Mouse (Mus musculus) midbrain, embryonic 10.5 days (tissue): ENCODE measurements around the gene P2rx3. TPM values are rescaled to one million over a fixed set of nuclear protein-coding genes. Genes with fewer than 3 reads are reported as not detected.

Source experiments
- DNase-seq: peaks from one replicate; pipeline ENCODE4 v3.0.0-alpha.2; 2017; ENCODE audit warnings: low spot score
- H3K27ac ChIP-seq: fragments of 300-500 bp; sonication (generic); replicated peaks from 2 replicates; pipeline ENCODE4 v1.5.1; 2016; ENCODE audit warnings: mild to moderate bottlenecking
- H3K27me3 ChIP-seq: fragments of 300-500 bp; sonication (generic); 2 replicates; pipeline ENCODE4 v1.6.1; 2016; ENCODE audit warnings: low read depth, mild to moderate bottlenecking; ENCODE audit not compliant: poor library complexity, severe bottlenecking
- H3K36me3 ChIP-seq: fragments of 300-500 bp; sonication (generic); 2 replicates; pipeline ENCODE4 v1.6.1; 2016; ENCODE audit warnings: mild to moderate bottlenecking, moderate library complexity
- H3K4me1 ChIP-seq: fragments of 300-500 bp; sonication (generic); 2 replicates; pipeline ENCODE4 v1.6.1; 2016
- H3K4me3 ChIP-seq: fragments of 300-500 bp; sonication (generic); 2 replicates; pipeline ENCODE4 v1.5.1; 2016; ENCODE audit warnings: mild to moderate bottlenecking, moderate library complexity
- H3K9me3 ChIP-seq: fragments of 300-500 bp; sonication (generic); replicated peaks from 2 replicates; pipeline ENCODE4 v1.6.1; 2016; ENCODE audit warnings: mild to moderate bottlenecking
- WGBS: fragments of 180-500 bp; shearing (Covaris S2); methylation state at CpG from one replicate; pipeline ENCODE4 v1.1.7; 2016; 5-methylcytosine and 5-hydroxymethylcytosine counted together
- polyA plus RNA-seq: library from polyadenylated mRNA; unstranded; fragments of >200 nt; fragmentation: Nextera tagmentation; extraction: Ambion mirVana; gene quantifications from 2 replicates; pipeline ENCODE4 v1.2.1, GENCODE M21; 2016

The P2rx3 gene
- 4.7 and 6.2 TPM in 2 replicates for polyA plus RNA-seq

GRCm38 (mm10) chr2:85037047-85038026 lies at the start of gene P2rx3, which contains the start of gene Ssrp1:
P2rx3 (minus strand) TSS chr2:85037462.
Ssrp1 (plus strand) TSS chr2:85037234.
- peaks cover 38% of the 10 kb centered on the region for H3K36me3 ChIP-seq
- peak within 1 kb of the TSS; percentile 78 for H3K4me3 ChIP-seq
- H3K27ac ChIP-seq = peak within 1 kb of the TSS; percentile 95
- H3K9me3 ChIP-seq = no peaks in the 10 kb centered on the region
- peak; percentile 94 for DNase-seq
- peaks cover 26% of the 10 kb centered on the region for H3K4me1 ChIP-seq
- 1% methylated on average over 66 of the region's 66 CpGs for WGBS
- no peaks in the 10 kb centered on the region for H3K27me3 ChIP-seq

DNA sequence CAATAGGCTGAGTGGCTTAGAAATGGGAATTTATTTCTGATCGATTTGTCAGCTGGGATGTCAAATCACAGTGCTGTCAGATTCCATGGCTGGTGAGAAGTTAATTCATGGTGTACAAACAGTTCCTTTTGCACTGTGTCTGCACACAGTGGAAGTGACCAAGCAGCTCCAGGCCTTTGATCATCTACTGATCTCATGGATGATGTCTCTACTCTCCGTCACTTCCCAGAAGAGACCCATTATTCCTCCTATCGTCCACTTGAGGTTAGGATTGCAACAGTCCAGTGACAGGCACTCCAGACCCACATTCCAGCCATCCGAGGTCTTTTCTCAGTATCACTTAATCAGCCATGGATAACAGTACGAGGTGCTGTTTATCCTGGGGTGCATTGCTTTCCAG lies 36.5 kb upstream of the P2rx3 start:
- WGBS = 89% methylated on average over 5 of the region's 5 CpGs
- no peaks in the 10 kb centered on the region for H3K9me3 ChIP-seq

DNA sequence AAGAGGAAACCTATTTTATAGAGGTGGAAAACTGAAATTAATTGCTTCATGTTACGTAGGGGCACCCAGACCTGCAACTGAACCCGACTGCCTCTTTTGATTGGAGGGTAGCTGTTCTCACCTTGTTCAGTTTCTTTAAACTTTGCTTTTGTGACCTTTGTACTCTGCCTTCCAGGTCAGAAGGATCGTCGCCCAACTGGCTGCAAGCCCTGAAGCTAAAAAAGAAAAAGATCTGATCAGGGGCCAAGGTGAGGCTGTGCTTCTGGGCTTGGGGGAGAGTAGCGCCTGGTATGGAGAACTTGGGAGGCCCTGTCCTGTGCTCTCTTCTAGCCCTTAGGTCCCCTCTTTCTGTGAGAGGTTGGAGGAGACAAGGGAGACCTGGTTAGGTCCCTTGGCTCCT lies 34.7 kb upstream of the P2rx3 start:
- no peak for DNase-seq
- H3K36me3 ChIP-seq = peaks cover 51% of the 10 kb centered on the region
- 89% methylated on average over 5 of the region's 5 CpGs for WGBS
- H3K27ac ChIP-seq = no peak overlapping the region
- H3K9me3 ChIP-seq = no peaks in the 10 kb centered on the region
- H3K27me3 ChIP-seq = no peaks in the 10 kb centered on the region
- no peak overlapping the region for H3K4me3 ChIP-seq
- H3K4me1 ChIP-seq = no peaks in the 10 kb centered on the region

More for the DNA sequence above, 36.5 kb upstream of the P2rx3 start:
- no peak for DNase-seq
- Histone ChIP-seq H3K27ac (no peak overlapping the region), H3K4me1 (no peaks in the 10 kb centered on the region), H3K36me3 (peaks cover 51% of the 10 kb centered on the region), H3K4me3 (no peak overlapping the region), H3K27me3 (no peaks in the 10 kb centered on the region)

DNA sequence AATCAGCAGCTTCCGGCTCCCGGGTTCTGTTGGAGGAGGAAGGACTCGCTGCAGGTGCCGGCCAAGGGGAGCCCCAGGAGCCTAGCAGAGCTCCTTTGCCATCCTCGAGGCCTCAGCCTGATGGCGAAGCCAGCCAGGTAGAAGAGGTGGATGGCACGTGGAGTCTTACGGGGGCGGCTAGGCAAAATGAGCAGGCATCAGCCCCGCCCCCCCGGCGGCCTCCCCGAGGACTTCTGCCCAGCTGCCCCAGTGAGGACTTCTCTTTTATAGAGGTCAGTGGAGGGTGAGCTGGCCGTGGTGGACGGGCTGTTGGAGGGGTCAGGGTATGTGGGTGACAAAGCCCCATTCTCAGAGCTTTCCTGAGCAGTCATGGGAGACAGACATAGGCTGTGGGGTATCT lies 32.8 kb upstream of the P2rx3 start:
- H3K27ac ChIP-seq = no peak overlapping the region
- 76% methylated on average over 15 of the region's 15 CpGs for WGBS
- H3K27me3 ChIP-seq = no peaks in the 10 kb centered on the region
- H3K9me3 ChIP-seq = no peaks in the 10 kb centered on the region
- H3K36me3 ChIP-seq = peaks cover 64% of the 10 kb centered on the region
- H3K4me1 ChIP-seq = no peaks in the 10 kb centered on the region
- no peak overlapping the region for H3K4me3 ChIP-seq
- DNase-seq = no peak

- 93% methylated on average over 2 of the region's 2 CpGs for WGBS
- H3K4me1 ChIP-seq = no peaks in the 10 kb centered on the region
- H3K36me3 ChIP-seq = peaks cover 66% of the 10 kb centered on the region
- no peaks in the 10 kb centered on the region for H3K27me3 ChIP-seq
- no peak for DNase-seq
- no peaks in the 10 kb centered on the region for H3K9me3 ChIP-seq
- H3K27ac ChIP-seq = no peak overlapping the region
- H3K4me3 ChIP-seq = no peak overlapping the region
These were observed 31.4 kb upstream of the P2rx3 start for GRCm38 (mm10) chr2:85068626-85069025.

DNA sequence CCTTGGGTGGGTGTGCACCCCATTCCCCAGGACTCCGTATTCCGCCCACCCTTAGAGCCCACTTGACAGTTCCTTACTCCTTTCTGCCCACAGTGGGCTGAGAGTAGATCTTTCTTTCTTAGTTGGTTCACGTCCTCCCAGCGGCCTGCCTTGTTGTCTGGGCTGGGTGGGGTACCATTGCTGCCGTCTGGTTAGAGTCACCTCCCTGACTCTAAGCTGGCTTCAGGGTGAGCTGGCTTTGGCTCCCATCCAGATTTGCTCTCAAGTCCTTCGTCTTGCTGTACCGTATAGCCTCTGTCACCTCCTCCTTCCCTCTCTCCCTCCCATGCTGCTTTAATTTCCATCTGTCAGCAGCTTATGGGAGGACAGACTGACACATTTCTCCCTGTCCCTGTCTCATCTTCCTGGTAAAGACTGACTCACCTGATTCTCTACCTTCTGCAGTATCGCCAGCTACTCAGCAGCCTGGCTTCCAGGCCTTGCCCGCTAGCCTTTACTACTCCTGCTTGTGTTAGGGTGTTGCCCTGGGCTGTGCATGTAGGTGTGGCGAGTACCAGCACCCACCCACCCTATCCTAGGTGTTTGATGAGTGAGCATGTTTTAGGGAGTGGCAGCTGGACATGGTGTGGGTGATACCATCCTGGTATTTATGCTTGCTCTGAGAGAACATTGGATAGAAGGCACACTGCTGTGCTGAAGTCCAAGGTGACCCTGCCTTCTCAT lies 30.8 kb upstream of the P2rx3 start:
- H3K27ac ChIP-seq = no peak overlapping the region
- no peak for DNase-seq
- no peaks in the 10 kb centered on the region for H3K4me1 ChIP-seq
- H3K4me3 ChIP-seq = no peak overlapping the region
- 88% methylated on average over 10 of the region's 10 CpGs for WGBS
- H3K36me3 ChIP-seq = peaks cover 66% of the 10 kb centered on the region
- H3K9me3 ChIP-seq = no peaks in the 10 kb centered on the region
- H3K27me3 ChIP-seq = no peaks in the 10 kb centered on the region

GRCm38 (mm10) chr2:85066937-85067336 lies 29.7 kb upstream of the P2rx3 start:
- peaks cover 66% of the 10 kb centered on the region for H3K36me3 ChIP-seq

DNA sequence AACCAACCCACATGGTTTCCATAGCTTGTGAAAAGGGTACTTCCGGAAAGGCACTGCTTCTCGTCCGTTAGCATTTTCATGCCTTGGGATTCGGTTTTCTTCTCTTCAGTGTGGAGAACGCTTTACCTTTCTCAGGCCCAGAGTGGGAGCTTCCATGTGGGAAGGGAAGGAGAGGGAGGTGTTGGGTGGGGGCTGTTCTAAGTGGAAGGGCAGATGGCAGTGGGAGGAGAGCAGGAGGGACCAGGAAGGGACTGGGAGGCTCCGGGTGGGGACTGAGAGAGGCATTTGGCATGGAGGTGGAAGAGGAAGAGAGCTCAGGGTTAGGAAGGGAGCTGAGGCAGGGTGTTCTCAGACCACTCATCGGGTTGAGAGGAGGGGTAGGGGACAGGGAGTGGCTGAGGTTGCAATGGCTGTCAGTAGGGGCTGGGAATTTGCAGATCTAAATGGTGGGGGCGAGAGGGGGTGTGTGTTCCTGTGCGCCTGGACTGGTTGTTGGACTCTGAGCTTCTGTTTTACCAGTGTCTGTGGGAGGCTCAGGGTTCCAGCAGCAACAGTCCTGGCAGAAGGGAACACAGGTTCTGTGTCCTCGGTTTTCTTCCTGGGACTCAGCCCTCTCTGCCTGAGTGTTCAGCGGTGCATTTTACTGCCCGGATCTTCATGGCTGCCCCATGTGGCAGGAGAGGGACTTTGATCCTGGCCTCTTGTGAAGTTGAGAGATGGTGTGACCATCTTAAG lies 28.0 kb upstream of the P2rx3 start:
- Histone ChIP-seq H3K4me3 (no peak overlapping the region), H3K27ac (no peak overlapping the region), H3K9me3 (no peaks in the 10 kb centered on the region), H3K27me3 (no peaks in the 10 kb centered on the region), H3K36me3 (peaks cover 66% of the 10 kb centered on the region), H3K4me1 (peaks cover 8% of the 10 kb centered on the region)
- no peak for DNase-seq
- whole genome bisulfite sequencing = 91% methylated on average over 12 of the region's 12 CpGs

More at GRCm38 (mm10) chr2:85066937-85067336, 29.7 kb upstream of the P2rx3 start:
- Histone ChIP-seq H3K27me3 (no peaks in the 10 kb centered on the region), H3K9me3 (no peaks in the 10 kb centered on the region), H3K4me3 (no peak overlapping the region), H3K4me1 (no peaks in the 10 kb centered on the region), H3K27ac (no peak overlapping the region)
- WGBS = 91% methylated on average over 5 of the region's 5 CpGs
- DNase-seq = no peak

DNA sequence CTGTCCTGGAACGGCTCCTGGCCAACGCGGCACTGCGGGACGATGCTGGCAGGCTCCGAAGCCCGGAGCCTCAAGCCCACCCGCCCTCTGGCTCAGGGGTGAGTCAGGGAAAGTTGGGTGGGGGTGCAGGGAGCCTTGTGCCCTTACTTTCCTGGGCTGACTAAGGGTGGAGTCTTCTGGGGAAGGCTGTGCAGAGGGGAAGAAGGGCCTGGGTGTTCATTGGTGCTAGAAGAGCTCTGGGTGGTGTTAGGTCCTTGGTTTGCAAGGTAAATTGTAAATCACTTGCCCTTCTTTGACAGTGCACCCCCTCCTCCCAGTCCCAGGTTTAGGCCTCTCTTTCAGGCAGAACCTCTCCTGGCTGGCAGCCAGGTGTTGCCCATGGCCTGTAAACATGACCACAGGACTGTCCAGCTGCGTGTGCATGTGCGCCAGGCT lies 23.9 kb upstream of the P2rx3 start:
- H3K4me1 ChIP-seq = peaks cover 9% of the 10 kb centered on the region
- no peaks in the 10 kb centered on the region for H3K9me3 ChIP-seq
- H3K27me3 ChIP-seq = no peaks in the 10 kb centered on the region
- peak overlapping the region; percentile 30; the same call in 1 of the 2 replicates for H3K27ac ChIP-seq
- H3K4me3 ChIP-seq = peak overlapping the region; percentile 22
- H3K36me3 ChIP-seq = peaks cover 100% of the 10 kb centered on the region
- no peak for DNase-seq
- 40% methylated on average over 10 of the region's 10 CpGs for WGBS

DNA sequence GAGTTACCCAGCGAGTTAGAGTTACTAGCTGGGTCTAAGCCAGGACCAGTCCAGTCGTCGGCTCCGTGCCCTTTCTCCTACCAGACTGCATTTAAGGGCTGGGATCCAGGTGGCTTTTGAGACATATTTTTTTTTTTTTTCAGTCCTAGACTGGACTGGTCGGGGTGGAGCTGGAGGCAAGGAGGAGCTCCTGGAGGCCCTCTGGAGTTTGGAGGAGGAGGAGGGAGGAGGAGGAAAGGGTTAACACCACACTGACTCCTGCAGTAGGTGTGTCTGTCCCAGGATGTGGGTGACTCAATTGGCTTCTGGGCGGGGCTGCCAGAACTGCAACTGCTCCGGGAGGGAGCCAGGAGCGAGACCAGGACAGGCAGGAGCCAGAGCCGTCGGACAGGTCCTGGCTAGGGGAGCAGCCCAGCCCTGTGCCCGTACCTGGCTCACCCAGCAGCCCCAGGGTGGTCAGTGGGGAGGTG lies 23.4 kb upstream of the P2rx3 start:
- H3K36me3 ChIP-seq = peaks cover 100% of the 10 kb centered on the region
- H3K4me1 ChIP-seq = peaks cover 9% of the 10 kb centered on the region
- no peaks in the 10 kb centered on the region for H3K9me3 ChIP-seq
- peak overlapping the region; percentile 22 for H3K4me3 ChIP-seq
- no peak for DNase-seq
- no peaks in the 10 kb centered on the region for H3K27me3 ChIP-seq
- 22% methylated on average over 11 of the region's 11 CpGs for WGBS
- H3K27ac ChIP-seq = peak overlapping the region; percentile 30; the same call in 1 of the 2 replicates

GRCm38 (mm10) chr2:85059677-85060076 lies 22.4 kb upstream of the P2rx3 start:
- Histone ChIP-seq H3K9me3 (no peaks in the 10 kb centered on the region), H3K27ac (no peak overlapping the region), H3K4me3 (no peak overlapping the region), H3K36me3 (peaks cover 100% of the 10 kb centered on the region), H3K27me3 (no peaks in the 10 kb centered on the region), H3K4me1 (peaks cover 9% of the 10 kb centered on the region)
- WGBS = 89% methylated on average over 6 of the region's 6 CpGs
- DNase-seq = no peak

DNA sequence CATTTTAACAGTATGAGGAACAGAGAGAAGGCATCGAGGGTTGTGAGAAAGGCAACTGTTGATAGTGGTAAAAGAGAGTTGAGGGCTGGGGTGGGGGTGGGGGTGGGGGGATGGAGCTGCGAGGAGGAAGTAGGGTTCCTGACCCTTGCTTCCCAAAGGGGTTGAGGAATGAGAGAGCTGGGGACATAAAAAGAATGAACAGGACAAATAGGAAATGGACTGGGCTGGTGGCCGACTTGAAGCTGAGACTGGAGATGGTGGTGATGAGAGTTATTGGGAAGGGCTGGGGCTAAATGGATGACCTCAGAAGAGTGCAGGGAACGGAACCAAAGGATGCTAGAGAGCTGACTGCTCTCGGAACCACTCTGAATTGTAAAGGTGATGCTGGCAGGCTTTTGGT lies 19.4 kb upstream of the P2rx3 start:
- no peak for DNase-seq
- Histone ChIP-seq H3K36me3 (peaks cover 100% of the 10 kb centered on the region), H3K4me3 (no peak overlapping the region), H3K27me3 (no peaks in the 10 kb centered on the region), H3K27ac (no peak overlapping the region), H3K4me1 (peaks cover 9% of the 10 kb centered on the region), H3K9me3 (no peaks in the 10 kb centered on the region)
- WGBS = 79% methylated on average over 5 of the region's 5 CpGs
